Mouse (Mus musculus) intestine, postnatal 0 days (tissue): ENCODE results near the gene Arhgap15. TPM values are rescaled to one million over a fixed set of nuclear protein-coding genes. Genes with fewer than 3 reads are reported as not detected.

Source experiments
- ATAC-seq: fragments of 200-750 bp; cut with Nextera tagmentation; 2 replicates; pipeline ENCODE4 v1.8.0; 2017; ENCODE audit warnings: mild to moderate bottlenecking, moderate TSS enrichment, moderate library complexity
- H3K27ac ChIP-seq: fragments of 300-500 bp; sonication (generic); 2 replicates; pipeline ENCODE4 v1.5.1; 2014; ENCODE audit warnings: mild to moderate bottlenecking, low read depth, low read length, moderate library complexity
- H3K27me3 ChIP-seq: fragments of 300-500 bp; sonication (generic); replicated peaks from 2 replicates; pipeline ENCODE4 v1.6.1; 2014; ENCODE audit warnings: low read length, mixed read lengths; ENCODE audit not compliant: control insufficient read depth, insufficient read depth
- H3K36me3 ChIP-seq: fragments of 300-500 bp; sonication (generic); 2 replicates; pipeline ENCODE4 v1.6.1; 2014; ENCODE audit warnings: mild to moderate bottlenecking, moderate library complexity; ENCODE audit not compliant: control insufficient read depth, insufficient read depth
- H3K4me1 ChIP-seq: fragments of 300-500 bp; sonication (generic); replicated peaks from 2 replicates; pipeline ENCODE4 v1.6.1; 2014; ENCODE audit warnings: antibody characterized with exemption, low read length, mixed read lengths; ENCODE audit not compliant: control insufficient read depth, insufficient read depth
- H3K4me2 ChIP-seq: fragments of 300-500 bp; sonication (generic); replicated peaks from 2 replicates; pipeline ENCODE4 v1.6.1; 2014; ENCODE audit warnings: low read depth, mild to moderate bottlenecking, moderate library complexity
- H3K4me3 ChIP-seq: fragments of 300-500 bp; sonication (generic); 2 replicates; pipeline ENCODE4 v1.5.1; 2014; ENCODE audit warnings: low read depth, low read length
- H3K9ac ChIP-seq: fragments of 300-500 bp; sonication (generic); 2 replicates; pipeline ENCODE4 v1.6.1; 2014; ENCODE audit warnings: mild to moderate bottlenecking, low read depth, low read length
- H3K9me3 ChIP-seq: fragments of 300-500 bp; sonication (generic); 2 replicates; pipeline ENCODE4 v1.6.1; 2016; ENCODE audit warnings: mixed run types; ENCODE audit not compliant: control insufficient read depth
- CTCF ChIP-seq: sonication (generic); IDR thresholded peaks from 2 replicates; pipeline ENCODE4 v1.5.1; 2016; ENCODE audit warnings: low read depth, mild to moderate bottlenecking, control low read depth, antibody characterized with exemption, moderate library complexity
- WGBS: fragments of 180-500 bp; shearing (Covaris S2); extraction: QIAGEN DNeasy Blood & Tissue Kit; methylation state at CpG from one replicate; pipeline ENCODE4 v1.1.7; 2014; 5-methylcytosine and 5-hydroxymethylcytosine counted together
- polyA plus RNA-seq: library from polyadenylated mRNA; unstranded; fragments of >200 nt; fragmentation: Nextera tagmentation; extraction: Ambion mirVana; gene quantifications from 2 replicates; pipeline ENCODE4 v1.2.1, GENCODE M21; 2015

Gene Arhgap15
- polyA plus RNA-seq, 1 experiment from 2014 or later: 0.80 TPM

DNA sequence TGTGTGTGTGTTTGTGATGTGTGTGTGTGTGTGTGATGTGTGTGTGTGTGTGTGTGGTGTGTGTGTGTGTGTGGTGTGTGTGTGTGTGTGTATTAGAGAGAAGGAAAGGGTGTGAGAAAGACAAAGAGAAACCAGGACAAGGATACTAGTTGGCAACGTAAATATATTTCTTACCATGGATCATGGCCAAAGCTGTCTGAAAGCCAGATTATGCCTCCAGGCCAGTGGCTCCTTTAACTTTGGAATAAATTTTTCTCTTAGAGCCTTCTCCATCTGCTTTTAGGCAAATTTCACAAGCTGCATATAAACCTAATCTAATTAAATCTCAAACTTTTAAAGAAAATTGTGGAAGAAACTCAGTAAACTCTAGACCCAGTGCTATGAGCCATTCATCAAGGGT is 296.6 kb downstream of the Arhgap15 start:
- TF ChIP-seq CTCF: no peak
- no peak overlapping the region for H3K4me2 ChIP-seq

DNA sequence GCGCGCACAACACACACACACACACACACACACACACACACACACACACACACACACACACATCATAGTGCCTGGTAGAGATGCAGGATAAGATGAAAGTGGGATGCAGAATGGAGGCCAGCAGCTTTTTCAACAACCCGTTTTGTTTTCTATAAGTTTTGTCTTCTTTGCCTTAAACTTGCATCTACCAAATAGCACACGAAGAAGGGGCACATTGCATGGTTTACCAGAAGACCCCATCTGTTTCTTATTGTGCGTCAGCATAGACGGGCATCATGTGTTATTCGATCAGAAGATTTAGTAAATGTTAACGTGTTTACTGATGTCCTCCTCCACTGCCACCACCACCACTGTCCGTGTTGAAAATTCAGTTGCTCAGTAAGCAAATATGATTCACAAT is 311.7 kb downstream of the Arhgap15 start:
- Histone ChIP-seq H3K9me3 (no peaks in the 10 kb centered on the region), H3K4me2 (no peak overlapping the region), H3K27ac (no peak overlapping the region), H3K4me1 (no peaks in the 10 kb centered on the region), H3K9ac (no peak overlapping the region), H3K27me3 (no peaks in the 10 kb centered on the region), H3K36me3 (no peaks in the 10 kb centered on the region), H3K4me3 (no peak overlapping the region)
- no peak for ATAC-seq
- 87% methylated on average over 9 of the region's 9 CpGs for WGBS
- TF ChIP-seq CTCF: no peak

More for the DNA sequence above, 296.6 kb downstream of the Arhgap15 start:
- WGBS: 50% methylated on average over 1 of the region's 1 CpGs
- no peaks in the 10 kb centered on the region for H3K4me1 ChIP-seq
- no peak overlapping the region for H3K4me3 ChIP-seq
- H3K9ac ChIP-seq: no peak overlapping the region
- no peaks in the 10 kb centered on the region for H3K36me3 ChIP-seq
- no peaks in the 10 kb centered on the region for H3K9me3 ChIP-seq
- no peaks in the 10 kb centered on the region for H3K27me3 ChIP-seq
- ATAC-seq: no peak
- no peak overlapping the region for H3K27ac ChIP-seq

DNA sequence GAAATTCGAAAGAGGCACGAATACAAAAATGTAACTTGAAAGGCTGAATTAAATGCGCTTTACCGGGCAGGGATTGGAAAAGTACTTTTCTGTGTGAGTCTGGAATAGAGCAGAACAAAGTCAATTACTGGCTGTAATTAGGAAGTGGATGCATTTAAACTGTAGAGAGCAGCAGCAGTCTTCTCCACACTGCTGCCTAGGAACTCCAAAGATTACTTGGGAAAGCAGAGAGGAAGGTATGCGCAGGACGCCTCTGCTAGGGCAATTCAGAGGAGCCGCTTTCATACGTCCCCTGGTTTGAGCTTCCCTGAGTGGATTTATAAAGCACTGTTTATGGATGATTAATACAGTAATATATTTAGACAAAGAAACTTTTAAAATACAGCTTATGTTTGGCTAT is 312.1 kb downstream of the Arhgap15 start:
- no peak overlapping the region for H3K4me2 ChIP-seq
- no peak for ATAC-seq

DNA sequence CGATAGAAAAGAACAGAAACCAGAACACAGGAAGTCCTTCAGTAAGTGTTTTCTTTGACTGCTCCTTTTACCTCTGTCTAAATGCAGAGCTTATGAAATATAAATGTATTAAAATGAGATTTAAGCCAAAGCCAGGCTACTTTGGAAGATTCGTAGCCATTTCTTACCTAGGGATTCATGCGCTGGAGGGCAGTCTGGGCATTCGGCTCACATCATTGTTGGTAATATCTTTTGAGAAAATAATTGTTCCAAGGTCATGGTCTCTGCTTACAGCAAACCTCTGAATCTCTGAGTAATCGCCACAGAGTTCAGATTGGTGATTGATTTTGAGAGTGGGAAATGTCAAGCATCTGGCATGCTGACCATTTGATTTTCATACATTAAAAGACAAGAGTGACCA is 316.4 kb downstream of the Arhgap15 start:
- Histone ChIP-seq H3K27me3 (no peaks in the 10 kb centered on the region), H3K4me3 (no peak overlapping the region), H3K4me2 (no peak overlapping the region), H3K9me3 (no peaks in the 10 kb centered on the region), H3K9ac (no peak overlapping the region), H3K36me3 (no peaks in the 10 kb centered on the region), H3K4me1 (no peaks in the 10 kb centered on the region), H3K27ac (no peak overlapping the region)
- ATAC-seq: no peak
- 80% methylated on average over 5 of the region's 5 CpGs for WGBS
- no peak for TF ChIP-seq CTCF

More for the DNA sequence above, 312.1 kb downstream of the Arhgap15 start:
- WGBS: 72% methylated on average over 8 of the region's 8 CpGs
- Histone ChIP-seq H3K36me3 (no peaks in the 10 kb centered on the region), H3K4me3 (no peak overlapping the region), H3K4me1 (no peaks in the 10 kb centered on the region), H3K27ac (no peak overlapping the region), H3K27me3 (no peaks in the 10 kb centered on the region), H3K9me3 (no peaks in the 10 kb centered on the region), H3K9ac (no peak overlapping the region)
- TF ChIP-seq CTCF: peak; percentile 52

DNA sequence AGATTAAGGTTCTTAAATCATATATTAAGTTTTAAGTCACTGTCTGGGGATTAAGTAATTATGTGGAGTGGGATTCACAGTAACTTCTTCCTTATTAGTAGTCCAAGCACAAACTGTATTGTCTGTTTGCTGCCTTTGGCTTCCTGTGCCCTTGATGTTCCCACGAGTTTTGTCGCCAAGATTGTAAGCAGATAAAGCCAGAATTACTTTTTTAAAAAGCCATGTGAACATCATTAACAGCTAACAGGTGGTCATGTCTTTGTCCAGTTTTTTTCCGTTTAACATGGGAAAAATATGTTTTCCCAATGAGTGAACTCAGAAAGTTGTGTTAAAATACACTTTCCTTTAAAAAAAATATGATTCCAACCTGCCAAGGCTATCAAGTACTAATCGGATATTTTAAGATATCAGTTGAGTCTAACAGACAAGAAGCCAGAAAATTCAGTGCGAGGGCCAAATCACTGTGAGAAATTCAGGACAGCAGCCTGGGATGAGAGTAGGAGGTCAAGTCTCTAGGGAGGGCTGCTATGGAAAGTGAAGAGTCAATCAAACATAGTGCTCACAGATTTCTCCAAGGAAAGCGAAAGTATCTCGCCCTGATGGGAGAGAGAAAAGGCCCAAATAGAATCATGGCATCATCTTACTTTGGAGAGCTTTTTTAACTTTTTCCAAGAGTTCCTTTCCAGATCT is 319.7 kb downstream of the Arhgap15 start:
- H3K4me3 ChIP-seq: no peak overlapping the region
- H3K4me1 ChIP-seq: no peaks in the 10 kb centered on the region
- no peak overlapping the region for H3K4me2 ChIP-seq
- no peaks in the 10 kb centered on the region for H3K36me3 ChIP-seq
- H3K27me3 ChIP-seq: no peaks in the 10 kb centered on the region
- H3K27ac ChIP-seq: no peak overlapping the region
- ATAC-seq: no peak
- whole genome bisulfite sequencing: 79% methylated on average over 7 of the region's 7 CpGs
- H3K9ac ChIP-seq: no peak overlapping the region
- no peak for TF ChIP-seq CTCF
- no peaks in the 10 kb centered on the region for H3K9me3 ChIP-seq

DNA sequence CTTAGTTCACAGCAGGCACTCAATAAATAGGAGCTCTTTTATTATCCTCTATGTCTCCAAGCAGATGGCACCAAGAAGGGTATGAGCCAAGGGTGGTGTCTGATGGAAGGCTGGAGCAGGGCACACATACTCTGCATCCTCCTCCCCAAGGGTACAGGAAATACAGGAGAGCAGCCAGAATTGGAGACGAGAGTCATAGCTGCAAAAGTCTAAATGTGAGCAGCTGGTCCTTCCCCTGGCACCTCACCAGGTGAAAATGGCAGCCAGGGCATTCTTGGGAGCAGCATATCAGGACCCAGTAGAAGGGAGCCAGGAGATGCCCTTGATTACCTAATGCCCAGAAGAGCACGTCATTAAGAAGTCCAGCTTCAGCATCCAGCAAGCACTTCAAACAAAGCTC is 320.3 kb downstream of the Arhgap15 start:
- no peaks in the 10 kb centered on the region for H3K9me3 ChIP-seq
- WGBS: 90% methylated on average over 2 of the region's 2 CpGs
- H3K4me3 ChIP-seq: no peak overlapping the region
- H3K27me3 ChIP-seq: no peaks in the 10 kb centered on the region
- no peaks in the 10 kb centered on the region for H3K36me3 ChIP-seq
- H3K4me2 ChIP-seq: no peak overlapping the region
- H3K9ac ChIP-seq: no peak overlapping the region
- ATAC-seq: no peak
- no peaks in the 10 kb centered on the region for H3K4me1 ChIP-seq
- TF ChIP-seq CTCF: no peak
- no peak overlapping the region for H3K27ac ChIP-seq

DNA sequence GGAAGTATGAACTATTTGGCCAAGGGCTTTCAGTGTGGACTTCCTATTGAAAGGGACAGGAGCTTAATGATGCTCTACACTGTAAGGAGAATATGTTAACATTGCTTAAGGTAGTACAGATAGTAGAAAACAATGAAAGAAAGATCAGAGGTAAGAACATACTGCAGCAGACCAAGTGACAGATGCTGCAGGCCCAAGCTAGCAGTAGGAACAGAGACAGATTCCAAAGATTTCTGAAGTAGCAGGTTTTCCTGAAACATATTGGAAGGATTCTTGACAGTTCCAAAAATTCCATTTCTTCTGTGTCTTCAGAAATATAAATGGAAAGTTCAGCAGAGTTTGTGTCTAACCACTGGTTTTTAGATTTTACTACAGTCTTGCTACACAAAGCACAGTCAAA is 327.9 kb downstream of the Arhgap15 start:
- Histone ChIP-seq H3K9ac (no peak overlapping the region), H3K27me3 (no peaks in the 10 kb centered on the region), H3K36me3 (no peaks in the 10 kb centered on the region), H3K4me3 (no peak overlapping the region), H3K27ac (no peak overlapping the region), H3K9me3 (no peaks in the 10 kb centered on the region), H3K4me1 (no peaks in the 10 kb centered on the region), H3K4me2 (no peak overlapping the region)
- TF ChIP-seq CTCF: no peak
- no peak for ATAC-seq
